Mouse (Mus musculus) spleen, adult 2 months (tissue): ENCODE measurements at regions not wholly inside any gene's neighbourhood (a gene's known extent, or its start where the extent isn't known, plus 50 kb on each side); places are given as distances from the start of the nearest gene placed in this dataset.

Experiments used
- DNase-seq, 2 experiments: peaks; one replicate each; pipeline versions ENCODE4 v3.0.0 to v3.0.0-alpha.2; 2012 to 2021; ENCODE audit warnings: low spot score in 2 of 2, low read depth in 1 of 2
- H3K27ac ChIP-seq: fragments of 200-500 bp; 2 replicates; pipeline ENCODE4 v1.5.1; 2012; ENCODE audit warnings: low read length, inconsistent platforms; ENCODE audit not compliant: insufficient read depth
- H3K27me3 ChIP-seq: fragments of 200-500 bp; 2 replicates; pipeline ENCODE4 v1.6.1; 2012; ENCODE audit warnings: mild to moderate bottlenecking, moderate library complexity, low read length, inconsistent platforms; ENCODE audit not compliant: control insufficient read depth, insufficient read depth
- H3K36me3 ChIP-seq: fragments of 200-500 bp; 2 replicates; pipeline ENCODE4 v1.6.1; 2012; ENCODE audit warnings: mild to moderate bottlenecking, low read length, inconsistent platforms; ENCODE audit not compliant: control insufficient read depth, insufficient read depth
- H3K4me1 ChIP-seq: fragments of 200-500 bp; 2 replicates; pipeline ENCODE4 v1.6.1; 2011; ENCODE audit warnings: inconsistent platforms; ENCODE audit not compliant: control insufficient read depth, insufficient read depth, insufficient read length
- H3K4me3 ChIP-seq: fragments of 200-500 bp; 2 replicates; pipeline ENCODE4 v1.5.1; 2011; ENCODE audit warnings: mild to moderate bottlenecking, inconsistent platforms; ENCODE audit not compliant: insufficient read depth, insufficient read length; ENCODE audit errors: extremely low read depth
- CTCF ChIP-seq: fragments of 200-500 bp; IDR thresholded peaks from 2 replicates; pipeline ENCODE4 v1.5.1; 2011; ENCODE audit warnings: mild to moderate bottlenecking, inconsistent platforms; ENCODE audit not compliant: insufficient read depth, insufficient read length, insufficient replicate concordance; ENCODE audit errors: extremely low read depth
- POLR2A ChIP-seq: fragments of 200-500 bp; IDR thresholded peaks from 2 replicates; pipeline ENCODE4 v1.6.1; 2011; ENCODE audit warnings: low read depth, low read length, inconsistent platforms
- WGBS: fragments of 180-500 bp; shearing (Covaris S2); methylation state at CpG from one replicate; pipeline ENCODE4 v1.1.7; 2018; 5-methylcytosine and 5-hydroxymethylcytosine counted together

DNA sequence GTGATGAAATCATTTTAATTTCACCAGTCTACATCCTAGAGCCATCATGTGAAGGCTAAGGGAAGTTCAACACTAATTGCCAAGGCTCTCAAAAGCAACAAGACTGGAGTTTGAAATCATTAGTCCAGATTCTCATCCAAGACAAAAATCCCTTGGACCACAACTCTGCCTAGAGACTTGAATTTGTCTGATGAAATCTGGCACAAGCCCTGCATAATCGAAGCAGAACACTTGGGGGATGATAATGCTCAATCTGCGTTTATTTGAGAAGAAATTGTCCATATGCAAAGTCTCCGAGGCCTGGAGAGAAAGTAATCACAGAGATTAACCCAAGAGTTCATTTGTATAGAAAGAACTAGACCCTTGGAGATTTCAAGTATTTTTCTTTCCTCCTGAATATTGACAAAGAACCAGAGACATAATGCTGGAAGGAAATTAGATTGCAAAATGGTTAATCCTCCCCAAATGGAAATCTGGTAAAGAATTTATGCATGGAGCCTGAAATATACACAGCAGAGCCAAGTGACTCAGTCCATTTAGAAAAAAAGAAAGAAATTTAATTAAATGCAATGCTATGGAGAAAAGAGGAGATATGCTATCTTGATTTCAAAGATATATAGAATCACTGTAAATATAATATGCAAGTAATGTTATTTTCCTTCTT lies 320.8 kb upstream of the Emcn start:
- Histone ChIP-seq H3K27me3 (no peaks in the 10 kb centered on the region), H3K4me1 (no peaks in the 10 kb centered on the region; the same call in 1 of the 2 replicates), H3K4me3 (no peak overlapping the region), H3K27ac (no peak overlapping the region), H3K36me3 (no peaks in the 10 kb centered on the region)
- no peak for DNase-seq
- WGBS: 85% methylated on average over 3 of the region's 3 CpGs
- TF ChIP-seq CTCF (no peak), POLR2A (no peak)

DNA sequence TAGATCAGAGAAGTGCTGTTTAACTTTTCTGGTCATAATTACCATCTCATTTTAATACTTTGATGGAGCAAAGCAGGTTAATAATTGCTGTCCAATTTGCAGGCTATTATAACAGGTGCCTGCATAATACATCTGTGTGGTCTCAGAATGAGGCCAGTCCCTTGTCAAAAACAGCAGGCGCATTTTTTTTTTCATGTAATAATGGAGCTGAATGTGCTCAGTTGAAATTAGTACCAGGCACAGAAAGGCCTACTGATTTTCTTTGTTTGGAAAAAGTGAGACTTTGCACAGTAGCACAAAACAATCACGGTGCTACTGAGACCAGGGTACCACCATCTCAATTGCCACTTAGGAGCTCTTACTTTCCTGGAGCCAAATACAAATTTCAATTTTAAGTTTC lies 311.3 kb upstream of the Emcn start:
- TF ChIP-seq POLR2A (no peak), CTCF (no peak)
- H3K36me3 ChIP-seq: no peaks in the 10 kb centered on the region
- no peak overlapping the region for H3K4me3 ChIP-seq
- H3K27me3 ChIP-seq: no peaks in the 10 kb centered on the region
- DNase-seq: no peak
- 90% methylated on average over 2 of the region's 2 CpGs for WGBS
- H3K27ac ChIP-seq: no peak overlapping the region
- no peaks in the 10 kb centered on the region for H3K4me1 ChIP-seq

DNA sequence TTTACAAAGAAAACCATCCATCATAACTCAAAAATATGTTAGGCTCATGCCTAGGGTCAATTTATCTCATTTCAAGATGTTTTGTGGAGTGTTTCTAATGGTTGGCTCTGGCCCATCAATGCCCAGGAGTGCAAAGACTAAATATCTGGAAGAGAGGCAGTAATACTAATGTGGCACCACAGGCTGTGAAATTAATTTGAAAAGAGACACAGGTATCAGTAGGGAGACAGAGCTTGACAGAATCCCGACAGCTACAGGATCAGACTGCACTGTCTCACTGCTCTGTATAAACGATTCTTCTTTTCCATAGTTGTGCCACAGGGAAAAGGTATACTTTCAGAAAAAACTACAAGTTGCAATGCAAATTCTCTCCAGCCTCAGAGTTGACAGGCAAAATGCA lies 308.1 kb upstream of the Emcn start:
- H3K4me1 ChIP-seq: no peaks in the 10 kb centered on the region
- no peak overlapping the region for H3K4me3 ChIP-seq
- H3K27me3 ChIP-seq: no peaks in the 10 kb centered on the region
- no peak overlapping the region for H3K27ac ChIP-seq
- 81% methylated on average over 2 of the region's 2 CpGs for WGBS
- no peak for DNase-seq
- H3K36me3 ChIP-seq: no peaks in the 10 kb centered on the region
- TF ChIP-seq POLR2A: no peak
- no peak for TF ChIP-seq CTCF

DNA sequence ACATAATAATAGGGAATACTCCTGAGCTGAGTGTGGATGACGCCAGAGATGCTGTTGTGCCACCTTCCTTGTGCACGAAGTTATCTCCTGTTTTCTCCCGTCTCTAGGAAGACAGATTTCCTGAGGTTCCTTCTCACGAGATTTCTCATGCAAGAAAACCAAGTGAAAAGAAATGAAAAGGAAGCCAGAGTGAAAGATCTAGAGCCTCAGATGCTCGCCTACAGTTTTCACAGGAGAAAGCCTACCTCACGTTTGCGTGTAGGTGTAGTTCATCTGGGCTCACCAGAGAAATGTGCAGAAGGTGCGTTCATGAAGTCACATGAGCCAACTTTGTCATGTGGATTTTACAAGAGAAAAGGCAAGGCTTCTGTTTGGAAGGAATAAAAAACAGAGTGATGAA lies 301.2 kb upstream of the Emcn start:
- no peak for TF ChIP-seq CTCF
- no peak for TF ChIP-seq POLR2A
- no peaks in the 10 kb centered on the region for H3K36me3 ChIP-seq
- H3K4me3 ChIP-seq: no peak overlapping the region
- H3K27ac ChIP-seq: no peak overlapping the region
- no peaks in the 10 kb centered on the region for H3K27me3 ChIP-seq
- 85% methylated on average over 8 of the region's 8 CpGs for WGBS
- no peak for DNase-seq
- no peaks in the 10 kb centered on the region for H3K4me1 ChIP-seq

DNA sequence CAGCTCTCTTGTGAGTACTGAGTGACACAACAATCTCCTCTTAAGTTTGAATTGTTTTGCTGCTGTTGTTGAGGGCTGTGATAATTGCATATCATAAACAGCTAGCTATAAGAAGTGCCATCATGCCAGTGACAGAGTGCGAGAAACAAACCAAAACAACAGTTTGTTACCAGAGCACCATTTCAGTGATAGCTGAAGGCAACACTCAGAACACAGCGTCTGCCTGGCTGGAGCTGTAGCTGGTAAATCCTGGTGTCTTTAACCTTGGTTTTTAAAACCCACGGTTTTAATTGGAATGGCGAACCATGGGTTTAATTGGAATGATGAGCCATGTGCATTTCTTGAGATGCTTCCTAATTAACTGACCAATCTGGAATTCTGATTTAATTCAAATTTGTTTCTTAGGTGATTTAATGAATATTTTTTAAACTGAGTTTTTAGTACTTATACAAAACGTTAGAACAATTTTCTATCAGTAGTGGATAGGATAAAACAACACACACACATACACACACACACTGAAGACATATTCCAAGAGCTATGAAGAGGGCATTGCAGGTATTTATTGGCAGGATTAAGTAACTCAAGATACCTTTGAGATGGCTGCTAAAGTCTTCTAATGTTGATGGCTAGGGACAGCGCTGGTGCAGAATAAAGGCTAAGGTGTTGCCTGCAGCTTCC lies 284.2 kb upstream of the Emcn start:
- Histone ChIP-seq H3K36me3 (no peaks in the 10 kb centered on the region), H3K4me1 (no peaks in the 10 kb centered on the region), H3K27me3 (no peaks in the 10 kb centered on the region), H3K4me3 (no peak overlapping the region), H3K27ac (no peak overlapping the region)
- WGBS: 92% methylated on average over 6 of the region's 6 CpGs
- DNase-seq: no peak
- TF ChIP-seq CTCF: no peak
- TF ChIP-seq POLR2A: no peak

DNA sequence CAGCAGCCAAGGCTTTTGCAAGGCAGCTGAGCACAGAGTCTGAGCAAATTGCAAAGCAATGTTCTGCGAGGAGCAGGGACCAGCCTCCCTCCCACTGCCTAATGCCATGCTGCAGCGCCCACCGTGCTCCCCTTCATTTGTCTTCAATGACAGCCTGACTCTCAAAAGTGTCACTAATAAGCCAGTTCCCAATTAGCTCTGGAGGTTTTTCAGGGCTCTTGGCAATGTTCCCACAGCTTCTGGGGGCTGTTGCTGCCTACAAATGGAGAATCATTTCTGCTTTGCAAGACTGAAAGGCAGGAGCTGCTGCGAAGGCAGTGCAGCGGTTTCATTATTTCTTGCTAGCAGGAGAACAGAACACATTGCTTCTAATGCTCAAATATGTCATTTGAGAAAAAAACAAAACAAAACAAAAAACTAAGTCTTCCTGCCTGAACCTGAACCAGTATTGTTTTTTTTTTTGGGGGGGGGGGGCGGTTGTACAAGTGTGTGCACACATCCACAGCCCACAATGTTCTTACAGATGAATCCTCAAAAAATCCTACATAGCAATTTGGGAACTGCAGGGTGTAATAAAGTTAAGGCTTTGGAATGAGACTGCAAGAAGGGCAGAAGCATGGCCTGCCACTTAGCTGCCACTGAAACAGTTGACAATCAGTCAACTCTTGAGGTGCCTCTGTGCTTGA lies 283.5 kb upstream of the Emcn start:
- TF ChIP-seq POLR2A (no peak), CTCF (no peak)
- no peak for DNase-seq
- WGBS: 76% methylated on average over 6 of the region's 6 CpGs

DNA sequence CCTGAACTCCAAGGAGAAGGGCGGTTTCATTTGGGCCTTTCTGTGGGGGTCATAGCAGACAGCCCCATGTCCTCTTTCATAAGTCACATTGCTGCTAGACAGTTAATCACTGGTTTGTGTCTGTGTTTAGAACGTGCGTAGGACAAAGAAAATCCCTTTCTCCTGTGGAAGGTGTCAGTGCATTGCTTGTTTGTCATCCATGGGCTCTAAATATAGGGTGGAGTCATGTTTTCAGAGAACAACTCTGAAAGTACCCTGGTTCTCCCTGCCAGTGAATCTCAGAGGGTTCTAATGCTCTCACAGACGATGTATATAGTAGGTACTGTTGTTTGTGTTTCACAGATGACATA lies 283.0 kb upstream of the Emcn start:
- WGBS: 84% methylated on average over 4 of the region's 4 CpGs
- H3K4me3 ChIP-seq: no peak overlapping the region
- no peaks in the 10 kb centered on the region for H3K27me3 ChIP-seq
- no peak overlapping the region for H3K27ac ChIP-seq
- no peak for DNase-seq
- no peak for TF ChIP-seq POLR2A
- TF ChIP-seq CTCF: no peak
- H3K36me3 ChIP-seq: no peaks in the 10 kb centered on the region
- H3K4me1 ChIP-seq: no peaks in the 10 kb centered on the region

More for the DNA sequence above, 283.5 kb upstream of the Emcn start:
- no peaks in the 10 kb centered on the region for H3K36me3 ChIP-seq
- H3K4me3 ChIP-seq: no peak overlapping the region
- H3K27ac ChIP-seq: no peak overlapping the region
- H3K4me1 ChIP-seq: no peaks in the 10 kb centered on the region
- H3K27me3 ChIP-seq: no peaks in the 10 kb centered on the region
